Mouse (Mus musculus) CD8-positive naive resting alpha-beta T cell, adult 2 months (primary cell): ENCODE data around the gene Kcnma1.

ENCODE experiments used
- DNase-seq, 2 experiments: peaks; one replicate each; pipeline ENCODE4 v3.0.0; 2022; ENCODE audit warnings: low read depth in 2 of 2, low spot score in 2 of 2

Kcnma1 gene

GRCm38 (mm10) chr14:23485802-23486500 lies 528.3 kb downstream of the Kcnma1 start:
- no peak for DNase-seq

- DNase-seq = no peak
Measured at GRCm38 (mm10) chr14:23475129-23475528, 539.2 kb downstream of the Kcnma1 start.

GRCm38 (mm10) chr14:23470071-23470470 lies 544.2 kb downstream of the Kcnma1 start:
- DNase-seq = no peak

DNA sequence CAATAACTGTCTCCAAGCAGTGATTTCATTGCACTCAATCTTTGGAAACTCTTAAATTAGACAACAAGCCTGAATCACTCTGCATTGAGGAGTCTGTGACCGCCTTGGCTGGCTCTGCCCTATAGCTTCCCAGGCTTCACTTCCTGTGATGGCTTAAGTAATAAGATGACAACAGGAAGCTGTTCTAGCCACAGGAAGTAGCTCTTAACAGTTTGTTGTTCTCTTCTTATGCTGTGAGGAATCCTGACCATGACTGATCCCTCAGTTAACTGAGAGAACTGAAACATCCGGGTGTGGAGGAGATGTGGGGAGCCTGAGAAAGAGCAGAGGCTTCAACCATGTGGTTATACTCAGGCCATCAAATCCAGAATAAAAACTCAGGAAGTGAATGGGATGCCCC lies 549.2 kb downstream of the Kcnma1 start:
- peak; percentile 27 to 28 for DNase-seq

DNA sequence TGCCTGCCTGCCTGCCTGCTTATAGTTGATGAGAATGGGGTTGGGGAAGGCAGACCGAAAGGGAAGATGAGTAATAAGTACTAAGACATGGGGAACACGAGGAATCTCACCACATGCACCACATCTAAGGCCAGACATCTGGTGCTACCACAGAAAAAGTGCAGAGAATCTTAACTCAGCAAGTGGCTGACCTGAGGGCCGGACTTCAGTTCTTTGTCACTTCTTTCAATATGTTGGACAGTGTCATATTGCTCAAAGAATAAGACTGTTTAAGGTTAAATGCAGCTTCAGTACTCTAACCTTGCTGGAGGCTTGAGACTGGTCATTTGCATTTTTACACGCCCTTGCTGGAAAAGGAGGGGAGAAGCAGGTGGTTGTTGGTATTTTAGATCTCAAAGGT lies 555.7 kb downstream of the Kcnma1 start:
- peak in 1 of 2 experiments; percentile 1 for DNase-seq

- DNase-seq = no peak
Measured at GRCm38 (mm10) chr14:23451681-23452080, 562.6 kb downstream of the Kcnma1 start.

DNA sequence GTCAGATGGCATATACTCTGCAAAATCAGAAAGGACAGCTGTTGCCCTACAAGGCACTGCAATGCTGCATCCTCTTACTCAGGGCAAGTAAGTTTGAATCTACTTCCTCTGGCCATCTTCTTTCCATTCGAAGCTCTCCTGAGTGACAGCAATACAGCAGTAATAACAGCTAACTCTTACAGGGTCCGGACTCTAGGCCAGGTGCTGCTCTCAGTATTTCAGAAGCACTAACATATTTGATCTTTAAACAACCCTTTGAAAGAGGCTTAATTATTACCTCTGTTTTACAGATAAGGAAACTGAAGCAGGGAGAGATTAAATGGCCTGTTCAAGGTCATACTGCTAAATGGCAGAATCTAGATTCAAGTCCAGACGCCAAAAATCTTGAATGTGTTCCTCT lies 576.8 kb downstream of the Kcnma1 start:
- DNase-seq = no peak

- DNase-seq = no peak
Measured at GRCm38 (mm10) chr14:23435861-23436260, 578.4 kb downstream of the Kcnma1 start.

GRCm38 (mm10) chr14:23430006-23430405 lies 584.3 kb downstream of the Kcnma1 start:
- no peak for DNase-seq

- DNase-seq = no peak
Measured at GRCm38 (mm10) chr14:23429043-23429442, 585.2 kb downstream of the Kcnma1 start.

DNA sequence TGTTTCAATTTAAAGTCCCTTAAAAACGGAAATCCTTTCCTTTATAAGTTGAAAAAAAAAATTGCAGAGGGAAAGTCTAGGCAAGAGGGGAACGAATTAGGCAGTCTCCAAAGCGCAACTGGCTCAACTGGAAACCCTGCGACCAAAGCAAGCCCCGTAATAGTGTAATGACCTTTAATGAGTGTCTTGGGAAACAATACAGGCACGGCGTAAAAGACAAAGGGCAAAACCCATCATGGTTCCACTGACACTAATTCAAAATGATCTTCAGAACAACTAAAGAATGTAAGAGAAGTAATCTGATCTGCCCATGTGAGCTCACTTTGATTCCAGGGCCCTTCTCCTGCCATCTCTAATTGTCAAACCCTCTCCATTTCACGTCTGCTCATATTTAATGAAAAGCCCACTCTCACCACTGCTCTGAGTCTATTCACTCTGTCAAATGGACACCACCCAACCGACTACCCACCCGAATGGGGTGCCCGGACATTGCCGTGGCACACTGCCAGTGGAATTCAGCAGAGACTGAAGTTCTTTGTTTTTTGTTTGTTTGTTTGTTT lies 591.7 kb downstream of the Kcnma1 start:
- DNase-seq = no peak

DNA sequence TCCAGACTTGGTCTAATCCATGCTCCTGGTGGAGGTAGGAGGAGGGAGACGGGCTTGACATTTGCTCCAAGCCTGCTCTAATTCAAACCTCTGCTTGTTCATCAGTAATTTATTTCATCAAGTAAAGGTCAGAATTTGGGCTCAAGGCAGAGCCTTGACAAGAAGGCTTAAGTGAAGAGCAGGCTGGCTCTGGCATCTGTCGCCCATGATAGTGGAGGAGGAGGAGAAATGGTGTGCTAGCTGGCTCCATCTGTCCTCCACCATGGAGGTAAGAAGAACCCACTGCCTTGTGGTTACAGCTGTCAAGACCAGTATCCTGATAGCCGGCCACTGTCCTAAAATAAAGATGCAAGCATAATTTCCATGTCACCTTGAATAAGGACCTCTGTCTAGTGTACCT lies 595.3 kb downstream of the Kcnma1 start:
- no peak for DNase-seq

DNA sequence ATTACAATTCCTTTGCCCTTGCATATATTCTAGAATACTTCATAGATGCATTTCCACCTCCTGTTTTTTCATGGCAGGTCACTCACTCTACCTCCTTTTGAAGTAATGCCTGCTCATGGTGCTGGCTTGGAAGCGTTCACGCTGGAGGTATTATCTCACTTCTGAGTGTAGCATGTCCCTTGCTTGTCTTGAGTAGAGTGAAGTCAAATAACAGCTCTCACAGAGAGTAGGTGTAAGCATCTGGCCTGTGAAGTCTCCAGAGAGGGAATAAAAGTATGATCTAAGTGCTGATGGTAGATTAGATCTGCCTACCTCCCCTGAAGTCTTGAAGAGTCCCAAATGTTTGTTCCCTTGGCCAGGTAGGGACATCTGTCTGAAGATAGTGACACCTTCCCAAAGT lies 607.2 kb downstream of the Kcnma1 start:
- DNase-seq = no peak

DNA sequence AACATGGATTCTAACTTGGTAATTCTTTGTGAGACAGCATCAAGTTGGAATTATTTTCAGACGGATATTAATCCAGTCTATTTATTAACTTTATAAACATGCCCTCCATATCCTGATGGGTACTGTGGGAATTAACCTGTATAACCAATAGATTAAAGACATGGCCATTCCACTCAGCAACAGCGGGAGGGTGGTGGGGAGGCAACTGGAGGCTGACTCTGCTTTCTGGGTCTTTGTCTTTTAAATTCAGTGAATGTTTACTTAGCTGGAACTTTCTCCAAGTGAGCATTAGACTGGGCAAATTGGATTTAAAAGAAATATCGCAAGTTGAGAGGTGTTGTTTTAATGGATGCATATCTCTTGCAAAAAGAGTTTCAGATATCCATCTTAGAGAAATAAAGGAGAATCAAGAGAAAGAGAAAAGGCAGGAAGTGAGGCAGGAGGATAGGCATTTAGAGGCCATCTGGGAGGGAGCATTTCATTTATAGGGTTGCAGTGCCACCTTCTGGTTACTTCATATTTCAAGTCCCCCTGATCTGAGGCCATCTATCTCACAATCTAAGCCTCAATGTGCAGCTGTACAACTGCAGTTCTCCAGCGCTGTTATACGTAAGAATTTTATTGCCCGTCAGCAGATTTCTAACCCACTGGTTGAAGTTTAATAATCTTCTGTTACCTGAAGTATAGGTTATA lies 613.4 kb downstream of the Kcnma1 start:
- peak; percentile 13 to 14 for DNase-seq

DNA sequence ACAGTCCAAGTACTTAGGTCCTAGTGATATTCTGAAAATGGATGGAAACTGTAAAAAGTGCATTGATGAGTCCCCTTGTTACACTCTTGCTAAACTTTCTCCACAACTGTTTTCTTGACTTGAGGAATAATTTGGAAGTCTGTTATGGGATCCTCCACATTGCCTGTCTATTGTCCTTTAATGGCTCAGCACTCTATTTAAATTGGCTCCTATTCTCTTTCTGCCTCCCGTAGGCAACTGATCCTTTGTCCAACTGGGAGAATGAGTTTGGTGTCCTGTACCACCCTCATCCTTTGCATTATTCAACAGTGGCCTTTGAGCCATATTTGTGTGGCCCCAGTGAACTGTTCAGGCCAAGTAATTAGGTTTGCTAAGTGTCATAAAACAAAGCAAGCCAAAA lies 616.6 kb downstream of the Kcnma1 start:
- no peak for DNase-seq

GRCm38 (mm10) chr14:23391566-23391965 lies 622.7 kb downstream of the Kcnma1 start:
- no peak for DNase-seq

GRCm38 (mm10) chr14:23390768-23391167 lies 623.5 kb downstream of the Kcnma1 start:
- DNase-seq = no peak

- no peak for DNase-seq
Measured at GRCm38 (mm10) chr14:23390161-23390560, 624.1 kb downstream of the Kcnma1 start.

DNA sequence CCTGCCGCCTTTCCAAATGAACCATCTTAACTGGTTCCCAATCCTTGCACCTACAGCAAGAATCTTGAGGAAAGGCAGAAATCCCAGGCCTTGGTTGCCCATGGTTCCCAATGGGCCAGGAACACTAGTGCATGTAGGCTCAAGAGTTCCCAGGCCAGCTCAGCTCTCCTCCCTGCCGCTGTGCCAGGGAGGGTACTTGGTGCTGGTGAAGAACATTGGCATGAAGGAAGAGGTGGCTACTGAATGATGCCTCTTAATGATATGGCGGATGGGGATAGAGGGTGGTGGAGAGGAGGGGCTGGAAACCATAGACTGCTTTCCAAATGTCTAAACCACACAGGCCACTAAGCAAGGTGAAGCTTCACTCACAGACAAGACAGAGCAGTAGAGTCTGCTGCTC lies 627.5 kb downstream of the Kcnma1 start:
- no peak for DNase-seq

GRCm38 (mm10) chr14:23385776-23386608 lies 628.3 kb downstream of the Kcnma1 start:
- no peak for DNase-seq

GRCm38 (mm10) chr14:23378351-23379087 lies 635.8 kb downstream of the Kcnma1 start:
- no peak for DNase-seq
